11 mouse cellular contexts compared by ENCODE assay signal in genomic region chr8:61275463-61276356, GRCm38 (mm10). TPM values are rescaled to one million over a fixed set of nuclear protein-coding genes. Genes with fewer than 3 reads are reported as not detected.
DNase-seq lines count a peak whose midpoint lies in the region; ATAC-seq and TF ChIP-seq lines count a peak whose summit lies in the region.
"Had no signal": no experiment of that assay in that cellular context is flagged by ENCODE, and none has a peak within 500 bp of the region (broad histone marks: within the 10 kb centered on the region; RNA-seq: fewer than 3 reads in every experiment).

No protein-coding gene starts in this region.

- H3K79me2 ChIP-seq in MEL (ENCODE audit: control insufficient read depth, insufficient read depth, low read length, poor library complexity), result no peaks in the 10 kb centered on the region

- H3K27me3 ChIP-seq in MEL (ENCODE audit: control insufficient read depth in 1 of 2, insufficient read depth in 2 of 2, low read length in 2 of 2), result no peaks in the 10 kb centered on the region
- H3K27me3 ChIP-seq in intestine, postnatal 0 days (replicated peaks; ENCODE audit: control insufficient read depth, insufficient read depth, low read length), result no peaks in the 10 kb centered on the region
- H3K27me3 ChIP-seq in limb, embryonic 15.5 days, result no peaks in the 10 kb centered on the region
- H3K27me3 ChIP-seq: embryonic facial prominence, embryonic 13.5 days; hindbrain, embryonic 13.5 days had no signal

- no peak overlapping the region for H3K9ac ChIP-seq in MEL (ENCODE audit: control insufficient read depth, low read depth, low read length, poor library complexity, severe bottlenecking)
- H3K9ac ChIP-seq in intestine, postnatal 0 days (ENCODE audit: low read depth, low read length), result no peak overlapping the region
- no peak overlapping the region for H3K9ac ChIP-seq in limb, embryonic 15.5 days
- H3K9ac ChIP-seq: embryonic facial prominence, embryonic 13.5 days; hindbrain, embryonic 13.5 days had no signal

- TF ChIP-seq EP300 in MEL (IDR thresholded peaks at IDR 0.05; ENCODE audit: low read depth in 1 of 2, low read length in 2 of 2), result 0 out of 4 replicates have a peak, but pooled peaks of 1 of the 2 experiments have one; percentile 23

- no peaks in the 10 kb centered on the region for H3K9me3 ChIP-seq in MEL (replicated peaks; ENCODE audit: insufficient read depth, low read length)
- no peaks in the 10 kb centered on the region for H3K9me3 ChIP-seq in intestine, postnatal 0 days (ENCODE audit: control insufficient read depth)
- H3K9me3 ChIP-seq in limb, embryonic 15.5 days, result no peaks in the 10 kb centered on the region
- H3K9me3 ChIP-seq: embryonic facial prominence, embryonic 13.5 days; hindbrain, embryonic 13.5 days had no signal

- no peak overlapping the region for H3K4me2 ChIP-seq in intestine, postnatal 0 days (replicated peaks; ENCODE audit: low read depth)
- H3K4me2 ChIP-seq in limb, embryonic 15.5 days, result no peak overlapping the region
- H3K4me2 ChIP-seq: embryonic facial prominence, embryonic 13.5 days; hindbrain, embryonic 13.5 days had no signal

- H3K27ac ChIP-seq in layer of hippocampus, adult 2 months, result peak overlapping the region; percentile 32; the same call in 1 of the 2 replicates
- no peak overlapping the region for H3K27ac ChIP-seq in MEL (ENCODE audit: control insufficient read depth, low read depth, low read length)
- H3K27ac ChIP-seq in intestine, postnatal 0 days (ENCODE audit: low read depth, low read length), result 0 out of 2 replicates have a peak overlapping the region, but pooled peaks have one; percentile 21
- peak overlapping the region; percentile 73 for H3K27ac ChIP-seq in limb, embryonic 15.5 days

- no peak for TF ChIP-seq RAD21 in MEL (IDR thresholded peaks at IDR 0.05; ENCODE audit: low read depth, low read length)

- TF ChIP-seq POLR2A in MEL (IDR thresholded peaks at IDR 0.05; ENCODE audit: control insufficient read depth in 1 of 2, insufficient read depth in 1 of 2, low read depth in 1 of 2, low read length in 2 of 2, poor library complexity in 1 of 2), result no peak

- peaks cover 9 to 20% of the 10 kb centered on the region in 2 experiments for H3K4me1 ChIP-seq in MEL (ENCODE audit: control insufficient read depth in 1 of 2, insufficient read depth in 2 of 2, low read length in 2 of 2)
- H3K4me1 ChIP-seq in intestine, postnatal 0 days (replicated peaks; ENCODE audit: control insufficient read depth, insufficient read depth, low read length), result peaks cover 24% of the 10 kb centered on the region
- H3K4me1 ChIP-seq in limb, embryonic 15.5 days, result peaks cover 39% of the 10 kb centered on the region

- H3K36me3 ChIP-seq in MEL (ENCODE audit: control insufficient read depth in 1 of 2, insufficient read depth in 2 of 2, low read length in 2 of 2), result peaks cover 0 to 17% of the 10 kb centered on the region in 2 experiments; a peak in 2 of 4 replicates
- H3K36me3 ChIP-seq in intestine, postnatal 0 days (ENCODE audit: control insufficient read depth, insufficient read depth), result peaks cover 5% of the 10 kb centered on the region; the same call in 1 of the 2 replicates
- H3K36me3 ChIP-seq in limb, embryonic 15.5 days, result no peaks in the 10 kb centered on the region
- H3K36me3 ChIP-seq: hindbrain, embryonic 13.5 days had no signal

- no peak for ATAC-seq in intestine, postnatal 0 days
- ATAC-seq in limb, embryonic 15.5 days (ENCODE audit: insufficient number of reproducible peaks, low FRiP score, low TSS enrichment, low read depth), result no peak

- no peak for DNase-seq in layer of hippocampus, adult 2 months (ENCODE audit: low spot score in 2 of 2)
- DNase-seq in layer of hippocampus, postnatal 36 days, result no peak
- DNase-seq in MEL (ENCODE audit: low read depth, low spot score), result peak; percentile 34
- no peak for DNase-seq in frontal cortex, postnatal 36 days (ENCODE audit: low spot score in 2 of 2)
- DNase-seq in thymus, postnatal 10 days (ENCODE audit: low spot score in 2 of 2), result no peak
- no peak for DNase-seq in adrenal gland, adult 18-20 months (ENCODE audit: low spot score in 2 of 2)
- DNase-seq: right cerebral cortex, postnatal 25 days had no signal

- no peak overlapping the region for H3K4me3 ChIP-seq in layer of hippocampus, adult 2 months
- H3K4me3 ChIP-seq in MEL (ENCODE audit: control insufficient read depth in 1 of 2, insufficient read depth in 1 of 2, low read depth in 2 of 2, low read length in 2 of 2), result no peak overlapping the region
- no peak overlapping the region for H3K4me3 ChIP-seq in intestine, postnatal 0 days (ENCODE audit: low read depth, low read length)
- H3K4me3 ChIP-seq in limb, embryonic 15.5 days, result no peak overlapping the region
- H3K4me3 ChIP-seq: embryonic facial prominence, embryonic 13.5 days; hindbrain, embryonic 13.5 days had no signal

- 60% methylated on average over 11 of the region's 11 CpGs for WGBS in intestine, postnatal 0 days
- 49% methylated on average over 11 of the region's 11 CpGs for WGBS in limb, embryonic 15.5 days

- no peak for TF ChIP-seq CTCF in layer of hippocampus, adult 2 months (conservative IDR thresholded peaks at IDR 0.05)
- no peak for TF ChIP-seq CTCF in MEL (IDR thresholded peaks at IDR 0.05 in 2 of 3, conservative IDR thresholded peaks at IDR 0.05 in 1 of 3; ENCODE audit: control insufficient read depth in 1 of 3, insufficient read depth in 1 of 3, low read depth in 2 of 3, low read length in 3 of 3, poor library complexity in 1 of 3, severe bottlenecking in 1 of 3)
- no peak for TF ChIP-seq CTCF in intestine, postnatal 0 days (IDR thresholded peaks at IDR 0.05; ENCODE audit: low read depth)

TF ChIP-seq in MEL, 35 proteins besides CTCF, POLR2A, EP300 and RAD21:
- TF ChIP-seq ZNF384 (IDR thresholded peaks at IDR 0.05; ENCODE audit: low read depth, low read length) (peak; percentile 89), ELF1 (IDR thresholded peaks at IDR 0.05; ENCODE audit: low read depth, low read length) (no peak), BHLHE40 (IDR thresholded peaks at IDR 0.05; ENCODE audit: borderline replicate concordance, low read depth, low read length) (no peak), TAL1 (IDR thresholded peaks at IDR 0.05; ENCODE audit: low read length) (peak; percentile 31; the same call in 1 of the 2 replicates), MAZ (IDR thresholded peaks at IDR 0.05; ENCODE audit: low read depth, low read length) (no peak)

RNA-seq across cellular contexts. Expression of gene Sh3rf1, which starts 52.0 kb away (rescaled TPM):
- total RNA-seq in layer of hippocampus, adult 2 months (2021), result 10 to 100 TPM; 66.7 to 67.5 TPM
- 10 to 100 TPM; 63.3 to 67.5 TPM for total RNA-seq in layer of hippocampus, postnatal 36 days (2021)
- 1.5 and 1.8 TPM in 2 replicates for total RNA-seq in MEL (2012; rRNA removed)
- polyA plus RNA-seq in MEL (2012; ENCODE audit: insufficient read depth in 1 of 2, insufficient read length in 2 of 2, low read depth in 1 of 2, low replicate concordance in 2 of 2, missing spikeins in 1 of 2), result 1 to 10 TPM in 1 of 2 experiments, not detected in 1; 5.9 TPM
- polyA plus RNA-seq in intestine, postnatal 0 days (2015; fragmentation: Nextera tagmentation; extraction: Ambion mirVana), result 7.9 and 8.3 TPM in 2 replicates
- polyA plus RNA-seq in limb, embryonic 15.5 days (2015; fragmentation: Nextera tagmentation; extraction: Ambion mirVana), result 11.0 and 11.4 TPM in 2 replicates
- 1 to 10 TPM; 5.3 to 9.9 TPM for total RNA-seq in adrenal gland, adult 18-20 months (2021)

Comparison
In these comparisons a context has a peak if more than half of its experiments do, and no peak if none do; other contexts are left out.
1. RNA of gene Sh3rf1, which starts 52.0 kb away (total RNA-seq): 66.7 to 67.5 TPM in layer of hippocampus, adult 2 months and 63.3 to 67.5 TPM in layer of hippocampus, postnatal 36 days; 5.3 to 9.9 TPM in adrenal gland, adult 18-20 months and 1.5 to 1.8 TPM in MEL; every median in the first group is over 4 times any median in the second.